Mouse (Mus musculus): ENCODE measurements around the gene Kcna7.
A peak's percentile ranks its signal among the peaks of the same experiment; 100 is the strongest.
"Not testable (repeated sequence)": the region's sequence is repeated elsewhere in the genome, so short reads cannot be mapped to it uniquely, and the experiment has no call there.

The Kcna7 gene

GRCm38 (mm10) chr7:45405091-45406075 lies at the start of gene Kcna7:
Kcna7 (plus strand) TSS chr7:45405653.
- DNase-seq (ENCODE audit: low spot score), result peak; percentile 72

- no peak for DNase-seq (ENCODE audit: low spot score)
Measured at GRCm38 (mm10) chr7:45356087-45356486, 49.4 kb upstream of the Kcna7 start.

DNA sequence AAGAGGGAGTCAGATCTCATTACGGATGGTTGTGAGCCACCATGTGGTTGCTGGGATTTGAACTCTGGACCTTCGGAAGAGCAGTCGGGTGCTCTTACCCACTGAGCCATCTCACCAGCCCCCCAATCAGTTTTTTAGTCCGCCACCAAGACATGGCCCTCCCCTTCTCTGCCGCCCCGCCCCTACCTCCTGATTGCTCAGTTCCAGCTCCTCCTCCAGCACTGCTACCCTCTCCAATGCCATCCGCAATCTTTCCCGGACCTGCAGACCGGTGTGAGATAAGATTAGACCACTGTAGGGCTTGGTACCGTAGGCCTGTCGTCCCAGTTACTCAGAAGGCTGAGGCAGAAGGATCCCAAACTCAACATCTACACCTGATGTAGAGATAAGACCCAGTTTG lies 46.4 kb upstream of the Kcna7 start:
- not testable (repeated sequence) for DNase-seq (ENCODE audit: low spot score)

DNA sequence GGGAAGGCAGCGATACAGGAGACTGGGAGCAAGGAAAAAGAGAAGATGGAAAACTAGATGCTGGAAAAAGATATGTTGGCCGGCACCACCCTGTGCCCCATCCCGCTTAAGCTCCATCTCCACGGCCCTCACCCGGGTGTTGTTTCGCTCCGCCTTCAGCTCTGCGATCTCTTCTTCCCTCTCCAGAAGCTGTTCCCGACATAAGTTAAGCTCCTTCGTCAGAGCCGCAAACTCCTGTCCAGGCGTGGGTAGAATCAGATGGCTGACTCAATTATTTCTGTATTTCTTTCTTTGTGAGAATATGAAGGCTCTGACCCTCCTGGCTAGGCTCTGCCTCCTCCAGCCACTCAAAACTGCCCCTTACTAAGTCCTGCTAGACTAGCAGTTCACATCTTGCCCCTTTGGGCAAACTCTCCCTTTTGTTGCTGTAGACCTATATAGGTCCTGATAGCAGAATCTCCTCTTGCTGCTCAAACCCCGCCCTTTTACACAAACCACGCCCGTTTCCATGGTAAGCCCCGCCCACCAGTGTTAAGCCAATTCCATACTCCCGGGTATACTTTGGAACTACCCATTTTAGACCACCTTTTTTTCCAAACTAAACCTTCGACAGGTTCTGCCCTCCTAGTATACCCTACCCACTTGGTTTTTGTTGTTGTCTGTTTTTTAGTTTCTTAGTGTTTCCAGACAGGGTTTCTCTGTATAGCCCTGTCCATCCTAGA lies 44.9 kb upstream of the Kcna7 start:
- DNase-seq (ENCODE audit: low spot score), result no peak

- DNase-seq (ENCODE audit: low spot score), result peak; percentile 90
Measured at GRCm38 (mm10) chr7:45361243-45361804, 44.1 kb upstream of the Kcna7 start.

DNA sequence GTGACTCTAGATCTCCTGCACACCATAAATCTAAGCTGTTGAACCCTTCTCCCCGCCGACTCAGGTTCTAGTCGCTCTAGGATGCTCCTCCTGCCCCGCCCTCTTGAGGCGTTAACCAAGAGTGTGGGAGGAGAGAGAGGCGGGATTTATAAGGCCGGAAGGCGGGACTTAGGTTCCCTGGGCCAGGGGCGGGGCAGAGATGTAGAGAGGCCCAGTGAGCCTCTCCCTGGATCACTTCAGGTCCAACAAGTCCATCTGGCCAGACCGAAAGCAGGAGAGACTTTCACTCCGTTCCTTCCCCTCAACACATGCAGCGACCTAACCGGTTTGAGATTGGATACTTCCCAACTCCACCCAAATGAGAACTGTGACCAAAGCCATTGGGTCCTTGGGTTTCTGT lies 42.7 kb upstream of the Kcna7 start:
- DNase-seq (ENCODE audit: low spot score), result peak; percentile 60

DNA sequence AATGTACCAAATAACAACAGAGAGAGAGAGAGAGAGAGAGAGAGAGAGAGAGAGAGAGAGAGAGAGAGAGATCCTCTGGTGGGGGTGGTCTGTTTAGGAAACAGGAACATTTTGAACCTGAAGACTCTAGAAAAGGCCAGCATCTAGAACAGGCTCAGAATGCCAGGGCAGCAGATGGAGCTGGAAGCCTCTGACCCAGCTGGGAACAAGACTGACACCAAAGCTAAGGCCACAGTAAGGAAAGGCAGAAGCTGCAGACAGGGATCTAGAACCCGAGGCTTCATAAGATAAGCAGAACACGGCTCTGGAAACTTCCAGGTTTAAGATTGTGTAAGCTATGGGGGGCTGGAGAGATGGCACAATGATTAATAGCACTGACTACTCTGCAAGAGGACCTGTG lies 41.5 kb upstream of the Kcna7 start:
- no peak for DNase-seq (ENCODE audit: low spot score)

GRCm38 (mm10) chr7:45365742-45366651 lies 39.5 kb upstream of the Kcna7 start:
- DNase-seq (ENCODE audit: low spot score), result no peak

- no peak for DNase-seq (ENCODE audit: low spot score)
Measured at GRCm38 (mm10) chr7:45366652-45367019, 38.8 kb upstream of the Kcna7 start, which contains the start of gene Ppfia3. Ppfia3 (minus strand) TSS chr7:45367019.

DNA sequence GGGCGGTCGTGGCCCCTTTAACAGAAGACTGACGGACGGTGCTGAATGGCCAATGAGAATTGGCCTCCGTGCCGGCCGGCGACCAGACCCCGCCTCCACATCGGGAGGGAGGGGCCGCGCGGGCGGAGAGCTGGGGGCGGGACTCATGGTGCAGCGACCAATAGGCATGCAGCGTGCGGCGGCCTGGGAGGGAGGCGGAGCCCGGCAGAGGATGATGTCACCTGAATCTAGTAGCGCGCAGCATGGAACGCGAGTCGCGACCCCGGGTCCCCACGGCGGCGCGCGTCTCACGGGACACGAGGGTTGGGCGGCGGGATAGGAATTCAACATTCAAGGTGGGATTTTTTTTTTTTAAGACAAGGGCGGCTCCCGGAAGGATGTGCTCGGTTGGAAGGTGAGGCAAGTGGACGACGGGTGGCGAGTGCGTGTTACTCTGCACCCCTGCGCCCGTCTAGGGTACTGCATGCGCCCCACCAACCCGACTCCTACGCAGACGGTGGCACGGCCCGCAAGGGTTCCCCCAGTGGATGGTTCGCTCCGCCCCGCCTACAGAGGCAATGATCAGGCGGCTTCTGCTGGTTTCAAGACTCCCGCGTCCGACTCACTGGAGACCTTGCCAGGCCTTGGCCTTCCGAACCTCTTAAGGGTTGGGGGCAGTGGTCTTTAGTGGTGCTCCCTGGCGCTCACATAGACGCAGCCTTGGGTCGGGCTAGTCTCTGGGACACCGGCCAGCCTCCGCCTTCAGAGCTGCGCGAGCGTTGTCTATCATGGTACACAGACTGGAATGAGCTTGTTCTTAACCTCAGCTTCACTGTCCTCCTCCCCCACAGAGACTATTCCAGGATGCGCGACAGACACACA lies 38.2 kb upstream of the Kcna7 start:
- peak; percentile 94 for DNase-seq (ENCODE audit: low spot score)

DNA sequence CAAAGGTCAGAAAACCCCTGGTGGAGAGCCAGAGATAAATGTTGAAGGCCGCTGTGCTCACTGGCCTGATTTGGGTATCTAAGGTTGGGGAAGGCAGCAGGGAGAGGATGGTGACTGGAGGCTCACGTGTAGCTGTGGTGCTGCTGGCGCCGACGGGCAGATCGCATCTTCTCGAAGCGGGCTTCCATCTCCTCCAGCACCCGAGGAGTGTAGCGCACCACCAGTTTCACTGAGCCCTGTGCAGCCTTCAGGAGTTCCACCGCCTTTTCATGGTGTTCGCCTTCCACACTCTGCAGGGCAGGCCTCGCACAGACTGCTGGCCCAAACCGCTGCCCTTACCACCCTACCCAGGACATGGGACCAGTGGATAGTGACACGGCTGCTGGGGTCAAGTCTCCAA lies 37.3 kb upstream of the Kcna7 start:
- no peak for DNase-seq (ENCODE audit: low spot score)

DNA sequence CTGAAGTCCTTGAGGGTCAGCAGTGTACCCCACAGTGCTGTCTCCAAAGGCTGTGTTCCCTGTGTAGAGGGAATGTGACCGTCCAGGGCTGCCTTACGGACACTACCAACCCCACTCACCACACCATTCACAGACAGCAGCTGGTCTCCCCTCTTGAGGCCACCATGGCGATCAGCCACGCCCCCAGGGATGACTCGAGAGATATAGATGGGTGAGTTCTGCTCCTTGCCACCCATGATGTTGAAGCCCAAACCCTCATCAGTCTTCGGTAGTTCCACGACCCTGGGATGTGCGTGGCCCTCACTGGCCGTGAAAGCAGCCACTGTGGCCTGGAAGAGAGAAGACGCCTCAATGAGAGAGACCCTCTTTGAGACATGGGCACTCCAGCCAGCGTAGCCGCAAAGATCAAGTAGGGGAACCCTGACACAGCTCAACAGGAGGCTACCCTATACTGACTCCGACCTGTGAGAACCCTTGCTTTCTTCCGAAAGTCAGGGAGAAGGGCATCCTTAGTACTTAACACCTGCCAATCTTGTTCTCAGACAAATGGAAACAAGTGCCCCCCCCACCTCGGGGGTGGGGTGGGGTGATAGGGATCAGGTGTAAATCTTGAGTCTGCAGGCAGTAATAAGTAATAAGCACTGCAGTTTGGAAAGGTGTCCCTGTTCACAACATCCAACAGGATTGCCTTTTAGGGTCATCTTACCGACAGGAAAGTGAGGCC lies 36.3 kb upstream of the Kcna7 start:
- DNase-seq (ENCODE audit: low spot score), result no peak

DNA sequence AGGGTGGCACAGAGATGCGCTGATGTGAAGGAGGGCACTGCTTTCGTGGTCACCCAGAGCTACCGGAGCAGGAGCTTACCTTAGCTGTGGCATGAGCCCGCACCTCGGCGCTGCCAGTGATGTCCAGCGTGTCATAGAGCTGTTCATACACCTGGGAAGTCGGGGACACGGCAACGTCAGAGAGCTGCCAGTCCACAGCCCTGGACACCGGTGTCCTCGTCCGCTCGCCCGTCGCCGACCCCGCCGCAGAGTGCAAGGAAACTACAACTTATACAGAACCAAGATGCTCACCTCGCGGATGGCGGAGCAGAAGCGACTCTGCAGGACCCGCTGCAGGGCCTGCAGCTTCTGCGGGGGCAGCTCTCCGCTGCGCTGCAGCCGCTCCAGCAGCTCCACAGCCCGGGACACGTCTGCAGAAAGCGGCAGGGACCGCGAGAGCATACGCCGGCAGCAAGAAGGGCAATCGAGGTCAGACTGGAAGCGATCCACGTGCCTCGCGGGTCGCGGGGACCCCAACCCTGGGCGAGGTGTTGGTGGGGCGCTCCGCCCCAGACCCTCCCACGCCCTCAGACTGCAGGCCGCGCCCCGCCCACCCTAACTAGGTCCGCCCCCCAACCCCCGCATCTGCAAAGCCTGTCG lies 35.5 kb upstream of the Kcna7 start:
- DNase-seq (ENCODE audit: low spot score), result peak; percentile 50

GRCm38 (mm10) chr7:45370475-45371311 lies 34.8 kb upstream of the Kcna7 start, which contains the start of gene Lin7b:
Lin7b (minus strand) TSS chr7:45370583.
- peak; percentile 89 for DNase-seq (ENCODE audit: low spot score)

GRCm38 (mm10) chr7:45372371-45372770 lies 33.1 kb upstream of the Kcna7 start:
- no peak for DNase-seq (ENCODE audit: low spot score)

DNA sequence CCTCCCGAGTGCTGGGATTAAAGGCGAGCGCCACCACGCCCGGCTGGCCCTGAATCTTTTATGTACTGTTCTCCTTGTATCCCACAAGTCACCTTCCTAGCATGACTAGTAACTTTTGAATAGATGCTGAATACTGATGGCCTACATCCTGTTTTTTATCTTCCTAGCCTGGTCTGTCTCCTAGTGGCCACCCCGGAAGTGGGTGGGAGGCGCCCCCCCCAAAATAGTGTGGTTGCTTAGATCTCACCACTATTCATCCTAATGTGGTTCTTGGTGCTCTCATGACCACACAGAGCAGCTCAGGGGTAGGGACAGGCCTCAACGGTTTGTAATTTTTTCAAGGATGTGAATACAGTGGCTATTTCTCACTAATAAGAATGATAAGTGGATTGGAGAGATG lies 30.8 kb upstream of the Kcna7 start:
- no peak for DNase-seq (ENCODE audit: low spot score)

GRCm38 (mm10) chr7:45376057-45376456 lies 29.4 kb upstream of the Kcna7 start:
- no peak for DNase-seq (ENCODE audit: low spot score)

DNA sequence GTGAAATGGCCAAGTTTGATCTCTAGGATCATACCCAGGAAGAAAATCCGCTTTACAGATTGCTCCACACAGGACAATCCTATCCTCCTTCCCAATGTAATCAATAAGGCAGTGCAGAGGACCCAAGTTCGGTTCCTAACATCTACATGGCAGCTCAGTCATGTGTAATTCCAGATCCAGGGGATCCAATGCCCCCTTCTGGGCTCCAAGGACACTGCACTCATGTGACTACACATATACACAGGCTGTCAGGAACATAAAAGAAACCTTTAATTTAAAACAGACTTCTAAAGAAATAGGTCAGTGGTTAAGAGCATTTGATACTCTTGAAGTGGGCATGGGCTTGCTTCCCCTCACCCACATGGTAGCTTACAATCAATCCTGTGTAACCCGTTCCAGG lies 19.4 kb upstream of the Kcna7 start:
- no peak for DNase-seq (ENCODE audit: low spot score)
